Mouse (Mus musculus) heart, adult 8-10 months (tissue): ENCODE data around the gene Pomt1. TPM values are rescaled to one million over a fixed set of nuclear protein-coding genes. Genes with fewer than 3 reads are reported as not detected.

Experiments
- DNase-seq: peaks from one replicate; pipeline ENCODE4 v3.0.0; 2022; ENCODE audit warnings: low spot score
- total RNA-seq, 4 experiments: library from RNA; stranded (reverse); gene quantifications; 2 replicates each; pipeline ENCODE4 v1.2.4; 2022

Gene Pomt1
- total RNA-seq, 4 experiments from 2014 or later = 12.5 to 15.0 (median 14.0) TPM

- no peak for DNase-seq
Observed at GRCm38 (mm10) chr2:32221577-32221976, 14.8 kb upstream of the Pomt1 start.

- DNase-seq = no peak
Observed at GRCm38 (mm10) chr2:32222057-32222456, 14.3 kb upstream of the Pomt1 start.

- DNase-seq = no peak
Observed at GRCm38 (mm10) chr2:32235433-32235832, 957 bp upstream of the Pomt1 start.

- peak; percentile 65 for DNase-seq
Observed at GRCm38 (mm10) chr2:32236760-32237487, 534 bp downstream of the Pomt1 start.

GRCm38 (mm10) chr2:32237571-32237970, 1.2 kb downstream of the Pomt1 start:
- DNase-seq = no peak

- no peak for DNase-seq
Observed at GRCm38 (mm10) chr2:32238708-32239435, 2.5 kb downstream of the Pomt1 start.

GRCm38 (mm10) chr2:32240591-32240990, 4.2 kb downstream of the Pomt1 start:
- DNase-seq = no peak

GRCm38 (mm10) chr2:32242986-32243385, 6.6 kb downstream of the Pomt1 start:
- DNase-seq = no peak

- no peak for DNase-seq
Observed at GRCm38 (mm10) chr2:32246741-32247140, 10.4 kb downstream of the Pomt1 start.

GRCm38 (mm10) chr2:32248377-32249361, 12.3 kb downstream of the Pomt1 start:
- peak; percentile 20 for DNase-seq

- DNase-seq = peak; percentile 19
Observed at GRCm38 (mm10) chr2:32251791-32252527, 15.6 kb downstream of the Pomt1 start.

GRCm38 (mm10) chr2:32252658-32253057, 16.3 kb downstream of the Pomt1 start:
- no peak for DNase-seq

- no peak for DNase-seq
Observed at GRCm38 (mm10) chr2:32253352-32253751, 17.0 kb downstream of the Pomt1 start.

GRCm38 (mm10) chr2:32254563-32254962, 18.2 kb downstream of the Pomt1 start:
- no peak for DNase-seq

GRCm38 (mm10) chr2:32256273-32256672, 19.9 kb downstream of the Pomt1 start:
- no peak for DNase-seq

- DNase-seq = no peak
Observed at GRCm38 (mm10) chr2:32258887-32259533, 22.6 kb downstream of the Pomt1 start.

- peak; percentile 88 for DNase-seq
Observed at GRCm38 (mm10) chr2:32259657-32260417, 23.4 kb downstream of the Pomt1 start, which contains the start of gene Uck1. Uck1 (minus strand) TSS chr2:32260159.

- DNase-seq = peak; percentile 28
Observed at GRCm38 (mm10) chr2:32260635-32261034, 24.2 kb downstream of the Pomt1 start.

- no peak for DNase-seq
Observed at GRCm38 (mm10) chr2:32275823-32276222, 39.4 kb downstream of the Pomt1 start.

- no peak for DNase-seq
Observed at GRCm38 (mm10) chr2:32282289-32282688, 45.9 kb downstream of the Pomt1 start.
